Mouse (Mus musculus): ENCODE results near the gene Ccdc177. TPM values are rescaled to one million over a fixed set of nuclear protein-coding genes. Genes with fewer than 3 reads are reported as not detected.

Gene Ccdc177
- polyA plus RNA-seq, 1 experiment: not detected

GRCm38 (mm10) chr12:80719141-80719540, 41.3 kb downstream of the Ccdc177 start:
- no peaks in the 10 kb centered on the region for H3K36me3 ChIP-seq (ENCODE audit: control insufficient read depth, insufficient read depth)
- no peaks in the 10 kb centered on the region for H3K79me2 ChIP-seq (ENCODE audit: control insufficient read depth, insufficient read depth)
- H3ac ChIP-seq (ENCODE audit: control insufficient read depth, insufficient read length, low read depth): no peak overlapping the region
- no peak for TF ChIP-seq FOSL1 (IDR thresholded peaks at IDR 0.05; ENCODE audit: insufficient read depth, low read length, poor library complexity, severe bottlenecking)
- no peak for TF ChIP-seq USF1 (IDR thresholded peaks at IDR 0.05; ENCODE audit: low read depth)
- TF ChIP-seq MAX (IDR thresholded peaks at IDR 0.05): no peak
- no peak for TF ChIP-seq MYOD1 (IDR thresholded peaks at IDR 0.05; ENCODE audit: control insufficient read depth, insufficient read length, low read depth)
- TF ChIP-seq CTCF (IDR thresholded peaks at IDR 0.05; ENCODE audit: control insufficient read depth, insufficient read depth, insufficient read length): no peak
- no peak for TF ChIP-seq CEBPB (IDR thresholded peaks at IDR 0.05; ENCODE audit: low read depth)
- TF ChIP-seq MYOG (IDR thresholded peaks at IDR 0.05; ENCODE audit: control insufficient read depth, extremely low read depth, insufficient read length): no peak
- peaks cover 52% of the 10 kb centered on the region for H3K27me3 ChIP-seq (ENCODE audit: control insufficient read depth, insufficient read depth, insufficient read length)
- H3K79me3 ChIP-seq (ENCODE audit: low read depth): no peaks in the 10 kb centered on the region
- H3K4me3 ChIP-seq (ENCODE audit: insufficient read depth, poor library complexity, severe bottlenecking): no peak overlapping the region

- peaks cover 48% of the 10 kb centered on the region for H3K27me3 ChIP-seq (ENCODE audit: control insufficient read depth, insufficient read depth, insufficient read length)
- no peak overlapping the region for H3K4me3 ChIP-seq (ENCODE audit: insufficient read depth, poor library complexity, severe bottlenecking)
- H3ac ChIP-seq (ENCODE audit: control insufficient read depth, insufficient read length, low read depth): no peak overlapping the region
- no peaks in the 10 kb centered on the region for H3K36me3 ChIP-seq (ENCODE audit: control insufficient read depth, insufficient read depth)
- no peaks in the 10 kb centered on the region for H3K79me3 ChIP-seq (ENCODE audit: low read depth)
- no peaks in the 10 kb centered on the region for H3K79me2 ChIP-seq (ENCODE audit: control insufficient read depth, insufficient read depth)
- TF ChIP-seq MYOG (IDR thresholded peaks at IDR 0.05; ENCODE audit: control insufficient read depth, extremely low read depth, insufficient read length): no peak
- TF ChIP-seq CTCF (IDR thresholded peaks at IDR 0.05; ENCODE audit: control insufficient read depth, insufficient read depth, insufficient read length): no peak
- TF ChIP-seq USF1 (IDR thresholded peaks at IDR 0.05; ENCODE audit: low read depth): no peak
- no peak for TF ChIP-seq CEBPB (IDR thresholded peaks at IDR 0.05; ENCODE audit: low read depth)
- no peak for TF ChIP-seq MAX (IDR thresholded peaks at IDR 0.05)
- no peak for TF ChIP-seq FOSL1 (IDR thresholded peaks at IDR 0.05; ENCODE audit: insufficient read depth, low read length, poor library complexity, severe bottlenecking)
- no peak for TF ChIP-seq MYOD1 (IDR thresholded peaks at IDR 0.05; ENCODE audit: control insufficient read depth, insufficient read length, low read depth)
These were observed 44.6 kb downstream of the Ccdc177 start for GRCm38 (mm10) chr12:80715915-80716314.

GRCm38 (mm10) chr12:80706915-80707604, 53.4 kb downstream of the Ccdc177 start:
- no peaks in the 10 kb centered on the region for H3K79me3 ChIP-seq (ENCODE audit: low read depth)
- no peaks in the 10 kb centered on the region for H3K79me2 ChIP-seq (ENCODE audit: control insufficient read depth, insufficient read depth)
- TF ChIP-seq CTCF (IDR thresholded peaks at IDR 0.05; ENCODE audit: control insufficient read depth, insufficient read depth, insufficient read length) (no peak), MYOD1 (IDR thresholded peaks at IDR 0.05; ENCODE audit: control insufficient read depth, insufficient read length, low read depth) (no peak), FOSL1 (IDR thresholded peaks at IDR 0.05; ENCODE audit: insufficient read depth, low read length, poor library complexity, severe bottlenecking) (no peak), MYOG (IDR thresholded peaks at IDR 0.05; ENCODE audit: control insufficient read depth, extremely low read depth, insufficient read length) (no peak), CEBPB (IDR thresholded peaks at IDR 0.05; ENCODE audit: low read depth) (no peak), USF1 (IDR thresholded peaks at IDR 0.05; ENCODE audit: low read depth) (no peak), MAX (IDR thresholded peaks at IDR 0.05) (no peak)
- peaks cover 66% of the 10 kb centered on the region for H3K27me3 ChIP-seq (ENCODE audit: control insufficient read depth, insufficient read depth, insufficient read length)
- H3ac ChIP-seq (ENCODE audit: control insufficient read depth, insufficient read length, low read depth): no peak overlapping the region
- no peak overlapping the region for H3K4me3 ChIP-seq (ENCODE audit: insufficient read depth, poor library complexity, severe bottlenecking)
- no peaks in the 10 kb centered on the region for H3K36me3 ChIP-seq (ENCODE audit: control insufficient read depth, insufficient read depth)

- H3ac ChIP-seq (ENCODE audit: control insufficient read depth, insufficient read length, low read depth): no peak overlapping the region
- H3K4me3 ChIP-seq (ENCODE audit: insufficient read depth, poor library complexity, severe bottlenecking): no peak overlapping the region
- H3K36me3 ChIP-seq (ENCODE audit: control insufficient read depth, insufficient read depth): no peaks in the 10 kb centered on the region
- H3K27me3 ChIP-seq (ENCODE audit: control insufficient read depth, insufficient read depth, insufficient read length): peaks cover 68% of the 10 kb centered on the region
- H3K79me2 ChIP-seq (ENCODE audit: control insufficient read depth, insufficient read depth): no peaks in the 10 kb centered on the region
- no peaks in the 10 kb centered on the region for H3K79me3 ChIP-seq (ENCODE audit: low read depth)
- no peak for TF ChIP-seq MAX (IDR thresholded peaks at IDR 0.05)
- TF ChIP-seq MYOD1 (IDR thresholded peaks at IDR 0.05; ENCODE audit: control insufficient read depth, insufficient read length, low read depth): no peak
- no peak for TF ChIP-seq CEBPB (IDR thresholded peaks at IDR 0.05; ENCODE audit: low read depth)
- no peak for TF ChIP-seq USF1 (IDR thresholded peaks at IDR 0.05; ENCODE audit: low read depth)
- TF ChIP-seq MYOG (IDR thresholded peaks at IDR 0.05; ENCODE audit: control insufficient read depth, extremely low read depth, insufficient read length): no peak
These were observed 54.1 kb downstream of the Ccdc177 start for GRCm38 (mm10) chr12:80706208-80706914.

Other genes starting within 250 kb of the Ccdc177 start
- gene Galnt16, start 242.4 kb downstream of the Ccdc177 start, polyA plus RNA-seq (2012; fragmentation: generic; extraction: Trizol): not detected
- gene Slc39a9, start 116.8 kb downstream of the Ccdc177 start, polyA plus RNA-seq (2012; fragmentation: generic; extraction: Trizol): 12.8 TPM
- 328 TPM for gene Erh, start 116.3 kb downstream of the Ccdc177 start, polyA plus RNA-seq (2012; fragmentation: generic; extraction: Trizol)
- gene Plekhd1, start 68.1 kb downstream of the Ccdc177 start, polyA plus RNA-seq (2012; fragmentation: generic; extraction: Trizol): 0.01 TPM
- gene Susd6, start 29.8 kb upstream of the Ccdc177 start, polyA plus RNA-seq (2012; fragmentation: generic; extraction: Trizol): 20.9 TPM
- 113 TPM for gene Srsf5, start 184.8 kb upstream of the Ccdc177 start, polyA plus RNA-seq (2012; fragmentation: generic; extraction: Trizol)
- gene Slc10a1, start 208.0 kb upstream of the Ccdc177 start, polyA plus RNA-seq (2012; fragmentation: generic; extraction: Trizol): not detected